Mouse (Mus musculus): Measurements from ENCODE around the gene Cchcr1. TPM values are rescaled to one million over a fixed set of nuclear protein-coding genes. Genes with fewer than 3 reads are reported as not detected.

Cchcr1 gene
- polyA plus RNA-seq, 1 experiment from 2014 or later: 11.4 TPM

Other genes starting within 250 kb of the Cchcr1 start
- 0.08 TPM in 1 of 2 replicates, not detected in the other for gene H2-Q1, start 196.7 kb upstream of the Cchcr1 start, polyA plus RNA-seq (2014; fragmentation: Nextera tagmentation; extraction: Ambion mirVana)
- gene H2-Q2, start 174.9 kb upstream of the Cchcr1 start, polyA plus RNA-seq (2014; fragmentation: Nextera tagmentation; extraction: Ambion mirVana): 0.69 and 0.86 TPM in 2 replicates
- 1.0 and 1.1 TPM in 2 replicates for gene H2-Q4, start 137.5 kb upstream of the Cchcr1 start, polyA plus RNA-seq (2014; fragmentation: Nextera tagmentation; extraction: Ambion mirVana)
- gene H2-Q6, start 92.2 kb upstream of the Cchcr1 start, polyA plus RNA-seq (2014; fragmentation: Nextera tagmentation; extraction: Ambion mirVana): 0.74 and 1.0 TPM in 2 replicates
- gene H2-Q7, start 77.9 kb upstream of the Cchcr1 start, polyA plus RNA-seq (2014; fragmentation: Nextera tagmentation; extraction: Ambion mirVana): 8.4 and 8.8 TPM in 2 replicates
- 0.18 TPM in 2 replicates for gene H2-Q10, start 47.0 kb upstream of the Cchcr1 start, polyA plus RNA-seq (2014; fragmentation: Nextera tagmentation; extraction: Ambion mirVana)
- gene Pou5f1, start 11.1 kb upstream of the Cchcr1 start, polyA plus RNA-seq (2014; fragmentation: Nextera tagmentation; extraction: Ambion mirVana): 0.15 TPM in 1 of 2 replicates, not detected in the other
- 59.0 and 62.2 TPM in 2 replicates for gene Tcf19, start 276 bp upstream of the Cchcr1 start, polyA plus RNA-seq (2014; fragmentation: Nextera tagmentation; extraction: Ambion mirVana)
- 0.60 and 1.0 TPM in 2 replicates for gene Psors1c2, start 16.1 kb downstream of the Cchcr1 start, polyA plus RNA-seq (2014; fragmentation: Nextera tagmentation; extraction: Ambion mirVana)
- not detected in 2 replicates for gene Cdsn, start 35.0 kb downstream of the Cchcr1 start, polyA plus RNA-seq (2014; fragmentation: Nextera tagmentation; extraction: Ambion mirVana)
- not detected in 2 replicates for gene 2300002M23Rik, start 50.4 kb downstream of the Cchcr1 start, polyA plus RNA-seq (2014; fragmentation: Nextera tagmentation; extraction: Ambion mirVana)
- gene Sfta2, start 84.4 kb downstream of the Cchcr1 start, polyA plus RNA-seq (2014; fragmentation: Nextera tagmentation; extraction: Ambion mirVana): not detected in 2 replicates
- not detected in 2 replicates for gene Gm9573, start 109.5 kb downstream of the Cchcr1 start, polyA plus RNA-seq (2014; fragmentation: Nextera tagmentation; extraction: Ambion mirVana)
- 0.13 and 0.28 TPM in 2 replicates for gene Mucl3, start 126.6 kb downstream of the Cchcr1 start, polyA plus RNA-seq (2014; fragmentation: Nextera tagmentation; extraction: Ambion mirVana)
- gene Vars2, start 150.5 kb downstream of the Cchcr1 start, polyA plus RNA-seq (2014; fragmentation: Nextera tagmentation; extraction: Ambion mirVana): 9.1 and 10.4 TPM in 2 replicates
- 43.3 and 53.4 TPM in 2 replicates for gene Gtf2h4, start 156.6 kb downstream of the Cchcr1 start, polyA plus RNA-seq (2014; fragmentation: Nextera tagmentation; extraction: Ambion mirVana)
- 20.4 and 24.6 TPM in 2 replicates for gene Ddr1, start 187.5 kb downstream of the Cchcr1 start, polyA plus RNA-seq (2014; fragmentation: Nextera tagmentation; extraction: Ambion mirVana)

All from embryonic facial prominence, embryonic 11.5 days (tissue).